Mouse (Mus musculus) liver, postnatal 0 days (tissue): ENCODE measurements around the gene 4930524B15Rik. TPM values are rescaled to one million over a fixed set of nuclear protein-coding genes. Genes with fewer than 3 reads are reported as not detected.

ENCODE experiments used
- ATAC-seq: fragments of 200-750 bp; cut with Nextera tagmentation; 2 replicates; pipeline ENCODE4 v1.8.0; 2017; ENCODE audit warnings: mild to moderate bottlenecking, moderate library complexity
- DNase-seq: peaks from one replicate; pipeline ENCODE4 v3.0.0-alpha.2; 2016
- H3K27ac ChIP-seq: fragments of 300-500 bp; sonication (generic); 2 replicates; pipeline ENCODE4 v1.5.1; 2014; ENCODE audit warnings: antibody characterized with exemption, moderate library complexity, mild to moderate bottlenecking, low read depth
- H3K27me3 ChIP-seq: fragments of 300-500 bp; sonication (generic); 2 replicates; pipeline ENCODE4 v1.6.1; 2014; ENCODE audit warnings: low read length, control low read depth, mixed read lengths; ENCODE audit not compliant: insufficient read depth
- H3K36me3 ChIP-seq: fragments of 300-500 bp; sonication (generic); replicated peaks from 2 replicates; pipeline ENCODE4 v1.6.1; 2014; ENCODE audit warnings: mild to moderate bottlenecking, control low read depth, low read length, moderate library complexity, mixed read lengths; ENCODE audit not compliant: insufficient read depth
- H3K4me1 ChIP-seq: fragments of 300-500 bp; sonication (generic); 2 replicates; pipeline ENCODE4 v1.6.1; 2014; ENCODE audit warnings: antibody characterized with exemption, mild to moderate bottlenecking, control low read depth; ENCODE audit not compliant: insufficient read depth
- H3K4me2 ChIP-seq: fragments of 300-500 bp; sonication (generic); 2 replicates; pipeline ENCODE4 v1.6.1; 2014; ENCODE audit warnings: low read depth, mild to moderate bottlenecking, low read length, moderate library complexity, mixed read lengths
- H3K4me3 ChIP-seq: fragments of 300-500 bp; sonication (generic); 2 replicates; pipeline ENCODE4 v1.5.1; 2014; ENCODE audit warnings: low read depth, low read length
- H3K9ac ChIP-seq: fragments of 300-500 bp; sonication (generic); replicated peaks from 2 replicates; pipeline ENCODE4 v1.6.1; 2014; ENCODE audit warnings: mild to moderate bottlenecking, moderate library complexity
- H3K9me3 ChIP-seq: fragments of 300-500 bp; sonication (generic); 2 replicates; pipeline ENCODE4 v1.6.1; 2016; ENCODE audit warnings: mild to moderate bottlenecking, control low read depth, low read length, mixed read lengths
- CTCF ChIP-seq: sonication (generic); IDR thresholded peaks from 2 replicates; pipeline ENCODE4 v1.5.1; 2016; ENCODE audit warnings: antibody characterized with exemption, low read depth
- EP300 ChIP-seq: IDR thresholded peaks from 2 replicates; pipeline ENCODE4 v1.6.1; 2016; ENCODE audit warnings: antibody characterized with exemption, low read depth, mild to moderate bottlenecking
- WGBS: fragments of 180-500 bp; shearing (Covaris S2); extraction: QIAGEN DNeasy Blood & Tissue Kit; methylation state at CpG from one replicate; pipeline ENCODE4 v1.1.7; 2014; ENCODE audit not compliant: insufficient replicate concordance; 5-methylcytosine and 5-hydroxymethylcytosine counted together
- polyA plus RNA-seq: library from polyadenylated mRNA; unstranded; fragments of >200 nt; fragmentation: Nextera tagmentation; extraction: Ambion mirVana; gene quantifications from 2 replicates; pipeline ENCODE4 v1.2.1, GENCODE M21; 2015

4930524B15Rik gene
- not detected in 2 replicates for polyA plus RNA-seq

- peak; percentile 25 for DNase-seq
- no peak within 1 kb of the TSS for H3K27ac ChIP-seq
- no peak for ATAC-seq
- H3K4me2 ChIP-seq, result peak within 1 kb of the TSS; percentile 45
- H3K4me3 ChIP-seq, result no peak within 1 kb of the TSS
- H3K4me1 ChIP-seq, result no peaks in the 10 kb centered on the region
- H3K27me3 ChIP-seq, result no peaks in the 10 kb centered on the region
- TF ChIP-seq CTCF (no peak), EP300 (no peak)
- H3K36me3 ChIP-seq, result no peaks in the 10 kb centered on the region
- no peak within 1 kb of the TSS for H3K9ac ChIP-seq
- no peaks in the 10 kb centered on the region for H3K9me3 ChIP-seq
- WGBS, result 61% methylated on average over 49 of the region's 49 CpGs
Measured at GRCm38 (mm10) chr11:31965256-31966134, at the start of gene 4930524B15Rik. 4930524B15Rik (plus strand) TSS chr11:31965592.

GRCm38 (mm10) chr11:31917769-31918168, 47.6 kb upstream of the 4930524B15Rik start:
- WGBS, result 93% methylated on average over 1 of the region's 1 CpGs
- H3K4me2 ChIP-seq, result no peak overlapping the region
- TF ChIP-seq EP300 (no peak), CTCF (no peak)
- no peaks in the 10 kb centered on the region for H3K9me3 ChIP-seq
- peaks cover 2% of the 10 kb centered on the region; the same call in 1 of the 2 replicates for H3K4me1 ChIP-seq
- no peak overlapping the region for H3K4me3 ChIP-seq
- no peak overlapping the region for H3K9ac ChIP-seq
- ATAC-seq (no peak), DNase-seq (no peak)
- H3K36me3 ChIP-seq, result peaks cover 40% of the 10 kb centered on the region
- H3K27ac ChIP-seq, result no peak overlapping the region
- H3K27me3 ChIP-seq, result no peaks in the 10 kb centered on the region

GRCm38 (mm10) chr11:31930051-31930450, 35.3 kb upstream of the 4930524B15Rik start:
- ATAC-seq, result no peak
- no peak overlapping the region for H3K9ac ChIP-seq
- WGBS, result 73% methylated on average over 10 of the region's 10 CpGs
- no peaks in the 10 kb centered on the region for H3K27me3 ChIP-seq
- no peaks in the 10 kb centered on the region for H3K4me1 ChIP-seq
- DNase-seq, result no peak
- no peak overlapping the region for H3K4me3 ChIP-seq
- H3K36me3 ChIP-seq, result peaks cover 86% of the 10 kb centered on the region
- no peak overlapping the region for H3K27ac ChIP-seq
- H3K4me2 ChIP-seq, result no peak overlapping the region
- TF ChIP-seq CTCF (no peak), EP300 (no peak)
- H3K9me3 ChIP-seq, result no peaks in the 10 kb centered on the region

GRCm38 (mm10) chr11:31935652-31936051, 29.7 kb upstream of the 4930524B15Rik start:
- no peak overlapping the region for H3K4me2 ChIP-seq
- ATAC-seq (no peak), DNase-seq (no peak)
- H3K27ac ChIP-seq, result no peak overlapping the region
- TF ChIP-seq EP300 (no peak), CTCF (no peak)
- H3K36me3 ChIP-seq, result peaks cover 44% of the 10 kb centered on the region
- no peaks in the 10 kb centered on the region for H3K4me1 ChIP-seq
- H3K27me3 ChIP-seq, result no peaks in the 10 kb centered on the region
- no peak overlapping the region for H3K9ac ChIP-seq
- no peaks in the 10 kb centered on the region for H3K9me3 ChIP-seq
- no peak overlapping the region for H3K4me3 ChIP-seq
- WGBS, result 54% methylated on average over 4 of the region's 4 CpGs

GRCm38 (mm10) chr11:31936910-31937525, 28.4 kb upstream of the 4930524B15Rik start:
- Histone ChIP-seq H3K27me3 (no peaks in the 10 kb centered on the region), H3K4me2 (no peak overlapping the region), H3K9me3 (no peaks in the 10 kb centered on the region), H3K4me3 (no peak overlapping the region), H3K4me1 (no peaks in the 10 kb centered on the region), H3K36me3 (peaks cover 30% of the 10 kb centered on the region), H3K27ac (no peak overlapping the region), H3K9ac (no peak overlapping the region)
- WGBS, result 92% methylated on average over 10 of the region's 10 CpGs
- DNase-seq (no peak), ATAC-seq (0 out of 2 replicates have a peak, but pooled peaks have one; percentile 7)
- TF ChIP-seq EP300 (no peak), CTCF (no peak)

- no peak for ATAC-seq
- H3K27me3 ChIP-seq, result no peaks in the 10 kb centered on the region
- no peak overlapping the region for H3K4me3 ChIP-seq
- no peaks in the 10 kb centered on the region for H3K9me3 ChIP-seq
- H3K36me3 ChIP-seq, result peaks cover 4% of the 10 kb centered on the region
- no peak overlapping the region for H3K9ac ChIP-seq
- TF ChIP-seq EP300 (no peak), CTCF (no peak)
- no peaks in the 10 kb centered on the region for H3K4me1 ChIP-seq
- no peak overlapping the region for H3K27ac ChIP-seq
- H3K4me2 ChIP-seq, result no peak overlapping the region
- 81% methylated on average over 13 of the region's 13 CpGs for WGBS
- no peak for DNase-seq
Measured at GRCm38 (mm10) chr11:31940898-31941639, 24.3 kb upstream of the 4930524B15Rik start.
